Mouse (Mus musculus) intestine, embryonic 15.5 days (tissue): ENCODE data around the gene Pou2f1. TPM values are rescaled to one million over a fixed set of nuclear protein-coding genes. Genes with fewer than 3 reads are reported as not detected.

Experiments used
- ATAC-seq: fragments of 200-750 bp; cut with Nextera tagmentation; 2 replicates; pipeline ENCODE4 v1.8.0; 2017; ENCODE audit warnings: moderate TSS enrichment, moderate library complexity
- H3K27ac ChIP-seq: fragments of 300-500 bp; sonication (generic); 2 replicates; pipeline ENCODE4 v1.5.1; 2015; ENCODE audit warnings: mild to moderate bottlenecking, inconsistent platforms
- H3K27me3 ChIP-seq: fragments of 300-500 bp; sonication (generic); replicated peaks from 2 replicates; pipeline ENCODE4 v1.6.1; 2015; ENCODE audit warnings: inconsistent platforms
- H3K36me3 ChIP-seq: fragments of 300-500 bp; sonication (generic); 2 replicates; pipeline ENCODE4 v1.6.1; 2015; ENCODE audit warnings: inconsistent platforms
- H3K4me1 ChIP-seq: fragments of 300-500 bp; sonication (generic); replicated peaks from 2 replicates; pipeline ENCODE4 v1.6.1; 2015; ENCODE audit warnings: inconsistent platforms
- H3K4me2 ChIP-seq: fragments of 300-500 bp; sonication (generic); replicated peaks from 2 replicates; pipeline ENCODE4 v1.6.1; 2015; ENCODE audit warnings: mild to moderate bottlenecking, inconsistent platforms
- H3K4me3 ChIP-seq: fragments of 300-500 bp; sonication (generic); replicated peaks from 2 replicates; pipeline ENCODE4 v1.5.1; 2015; ENCODE audit warnings: inconsistent platforms
- H3K9ac ChIP-seq: fragments of 300-500 bp; sonication (generic); 2 replicates; pipeline ENCODE4 v1.6.1; 2015; ENCODE audit warnings: inconsistent platforms
- H3K9me3 ChIP-seq: fragments of 300-500 bp; sonication (generic); 2 replicates; pipeline ENCODE4 v1.6.1; 2016; ENCODE audit warnings: inconsistent platforms
- WGBS: fragments of 180-500 bp; shearing (Covaris S2); methylation state at CpG from one replicate; pipeline ENCODE4 v1.1.7; 2015; 5-methylcytosine and 5-hydroxymethylcytosine counted together
- polyA plus RNA-seq: library from polyadenylated mRNA; unstranded; fragments of >200 nt; fragmentation: Nextera tagmentation; extraction: Ambion mirVana; gene quantifications from 2 replicates; pipeline ENCODE4 v1.2.1, GENCODE M21; 2015

Pou2f1 gene
- polyA plus RNA-seq, 1 experiment from 2014 or later = 10.0 TPM

DNA sequence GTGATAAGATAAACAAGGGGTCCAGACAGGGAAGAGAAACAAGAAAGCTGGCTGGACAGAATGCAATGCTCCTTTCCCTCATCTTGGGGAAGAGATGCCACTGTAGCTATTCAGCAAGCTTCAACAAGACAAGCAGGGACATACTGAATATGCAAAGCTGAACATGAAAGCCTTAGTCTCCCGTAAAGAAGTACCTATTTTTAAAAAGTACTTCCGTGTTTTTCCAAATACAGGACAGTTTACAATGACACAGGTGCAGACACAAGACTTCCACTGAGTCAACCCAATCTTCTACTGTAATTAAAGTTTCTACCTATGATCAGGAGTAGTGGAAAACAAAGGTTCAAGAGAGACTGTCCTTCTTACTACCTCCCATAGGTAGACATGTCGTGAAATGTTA is 72.0 kb downstream of the Pou2f1 start:
- H3K27ac ChIP-seq = no peak overlapping the region
- no peaks in the 10 kb centered on the region for H3K36me3 ChIP-seq
- no peaks in the 10 kb centered on the region for H3K4me1 ChIP-seq
- H3K9me3 ChIP-seq = no peaks in the 10 kb centered on the region
- ATAC-seq = no peak
- WGBS = 80% methylated on average over 3 of the region's 3 CpGs
- H3K4me3 ChIP-seq = no peak overlapping the region
- H3K27me3 ChIP-seq = no peaks in the 10 kb centered on the region
- no peak overlapping the region for H3K4me2 ChIP-seq
- no peak overlapping the region for H3K9ac ChIP-seq

DNA sequence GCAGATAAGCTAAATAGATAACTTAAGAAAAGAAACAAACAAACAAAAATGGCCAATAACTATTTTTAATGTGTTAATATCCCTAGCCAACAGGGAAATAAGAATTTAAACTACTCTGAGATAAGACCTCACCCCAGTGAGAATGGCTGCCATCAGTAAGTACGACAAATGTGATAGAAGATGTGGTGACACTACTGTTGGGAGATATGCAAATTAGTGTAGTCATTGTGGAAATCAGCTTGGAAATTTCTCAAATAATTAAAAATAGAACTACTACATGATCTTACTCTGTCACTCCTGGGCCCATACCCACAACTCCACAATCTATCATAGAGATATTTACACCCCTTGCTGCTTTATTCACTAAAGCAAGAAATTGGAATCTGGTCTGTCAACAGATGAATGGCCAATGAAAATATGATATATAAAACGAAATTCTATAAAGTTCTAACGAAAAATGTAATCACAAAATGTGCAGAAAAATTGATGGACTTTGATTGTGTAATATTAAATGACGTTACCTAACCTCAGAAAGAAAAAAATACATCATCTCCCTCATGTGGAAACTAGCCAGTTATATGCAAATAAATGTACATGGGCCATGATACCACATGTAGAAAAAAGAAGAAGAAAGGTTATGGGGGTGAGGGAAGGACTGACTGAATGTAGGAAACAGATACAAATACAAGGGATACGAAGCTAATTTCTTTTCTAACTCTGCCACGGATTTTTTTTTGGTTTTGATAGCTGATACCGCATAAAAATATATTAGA is 74.8 kb downstream of the Pou2f1 start:
- H3K4me2 ChIP-seq = no peak overlapping the region
- H3K9me3 ChIP-seq = no peaks in the 10 kb centered on the region
- no peak overlapping the region for H3K4me3 ChIP-seq
- H3K9ac ChIP-seq = no peak overlapping the region
- no peak overlapping the region for H3K27ac ChIP-seq
- 90% methylated on average over 7 of the region's 7 CpGs for WGBS
- no peaks in the 10 kb centered on the region for H3K4me1 ChIP-seq
- H3K27me3 ChIP-seq = no peaks in the 10 kb centered on the region
- ATAC-seq = no peak
- no peaks in the 10 kb centered on the region for H3K36me3 ChIP-seq

DNA sequence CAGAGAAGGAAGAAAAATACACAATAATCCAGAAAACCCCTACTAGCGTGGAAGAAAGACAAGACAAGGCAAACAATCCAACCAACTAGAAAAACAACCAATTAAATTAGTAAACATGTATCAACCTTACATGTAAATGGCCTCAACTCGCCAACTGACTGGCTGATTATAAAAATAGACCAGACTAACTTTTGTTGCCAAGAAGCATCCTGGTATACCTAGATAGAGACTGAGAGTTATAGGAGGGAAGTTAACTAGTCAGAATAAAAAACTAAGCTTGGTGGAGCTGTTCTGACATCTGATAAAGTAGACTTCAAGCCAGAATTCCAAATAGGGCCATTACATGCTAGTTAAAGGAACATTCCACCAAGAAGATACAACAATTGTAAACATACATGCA is 77.3 kb downstream of the Pou2f1 start:
- Histone ChIP-seq H3K4me2 (no peak overlapping the region), H3K9me3 (no peaks in the 10 kb centered on the region), H3K4me3 (no peak overlapping the region), H3K36me3 (no peaks in the 10 kb centered on the region), H3K27me3 (no peaks in the 10 kb centered on the region), H3K9ac (no peak overlapping the region), H3K4me1 (no peaks in the 10 kb centered on the region), H3K27ac (no peak overlapping the region)
- no peak for ATAC-seq
- WGBS = 92% methylated on average over 2 of the region's 2 CpGs

DNA sequence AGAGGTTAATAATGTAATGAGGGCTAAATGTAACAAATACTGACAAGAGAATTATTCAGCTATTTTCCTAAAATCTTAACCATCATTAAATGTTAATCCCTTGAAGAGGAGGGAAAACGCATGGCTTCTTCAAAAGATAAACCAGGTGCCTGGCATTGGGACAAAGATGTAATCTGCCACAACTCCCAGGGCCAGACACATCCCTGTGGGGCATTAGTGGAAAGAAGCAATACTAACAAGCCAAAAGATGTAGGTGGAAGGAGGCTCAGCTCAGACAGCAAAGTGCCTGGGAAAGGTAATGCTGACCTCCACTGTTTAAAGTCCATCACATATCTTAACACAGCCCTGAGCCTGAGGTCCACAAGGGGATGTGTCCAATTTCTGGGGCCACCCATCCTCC is 80.0 kb downstream of the Pou2f1 start:
- ATAC-seq = no peak
- Histone ChIP-seq H3K36me3 (no peaks in the 10 kb centered on the region), H3K27me3 (no peaks in the 10 kb centered on the region), H3K27ac (no peak overlapping the region), H3K4me3 (no peak overlapping the region), H3K9me3 (no peaks in the 10 kb centered on the region), H3K4me2 (no peak overlapping the region), H3K4me1 (no peaks in the 10 kb centered on the region), H3K9ac (no peak overlapping the region)
- WGBS = 71% methylated on average over 1 of the region's 1 CpGs

DNA sequence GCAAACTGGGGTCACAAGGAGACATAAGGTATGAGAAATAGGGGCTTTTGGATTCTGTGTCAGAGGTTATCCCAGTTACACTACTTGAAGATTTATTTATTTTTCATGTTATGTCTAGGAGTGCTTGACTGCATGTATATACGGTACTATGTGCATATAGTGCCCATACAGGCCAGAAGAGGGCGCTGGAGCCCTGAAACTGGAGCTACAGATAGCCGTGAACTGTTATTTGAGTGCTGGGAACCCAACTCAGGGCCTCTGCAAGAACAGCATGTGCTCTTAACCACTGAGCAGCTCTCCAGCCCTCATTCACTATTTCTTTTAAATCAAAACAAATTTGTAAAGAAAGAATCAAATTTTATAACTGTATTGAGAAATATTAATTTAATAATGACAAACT is 81.5 kb downstream of the Pou2f1 start:
- 72% methylated on average over 3 of the region's 3 CpGs for WGBS

DNA sequence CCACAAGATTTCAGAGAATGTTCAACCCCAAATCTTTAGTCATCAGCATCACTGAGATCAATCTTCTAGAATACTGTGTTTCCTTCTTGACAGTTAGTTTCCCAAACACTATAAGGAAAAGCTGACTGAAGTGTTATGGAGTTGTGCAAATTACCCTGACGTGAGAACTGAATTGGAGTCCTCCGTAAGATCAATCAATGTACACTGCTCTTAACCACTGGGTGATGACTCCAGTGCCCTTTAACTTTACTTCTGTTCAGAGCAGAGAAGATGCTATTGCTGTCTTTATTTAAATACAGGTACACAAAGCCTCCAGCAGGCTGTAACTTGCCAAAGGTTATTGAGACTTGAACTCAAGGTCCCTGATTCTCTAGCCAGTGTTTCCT is 88.1 kb downstream of the Pou2f1 start:
- no peaks in the 10 kb centered on the region for H3K9me3 ChIP-seq
- no peaks in the 10 kb centered on the region for H3K4me1 ChIP-seq
- 85% methylated on average over 2 of the region's 2 CpGs for WGBS

More for the DNA sequence above, 81.5 kb downstream of the Pou2f1 start:
- no peaks in the 10 kb centered on the region for H3K27me3 ChIP-seq
- no peaks in the 10 kb centered on the region for H3K4me1 ChIP-seq
- no peak overlapping the region for H3K4me2 ChIP-seq
- no peak for ATAC-seq
- H3K9me3 ChIP-seq = no peaks in the 10 kb centered on the region
- H3K4me3 ChIP-seq = no peak overlapping the region
- no peaks in the 10 kb centered on the region for H3K36me3 ChIP-seq
- H3K9ac ChIP-seq = no peak overlapping the region
- no peak overlapping the region for H3K27ac ChIP-seq

DNA sequence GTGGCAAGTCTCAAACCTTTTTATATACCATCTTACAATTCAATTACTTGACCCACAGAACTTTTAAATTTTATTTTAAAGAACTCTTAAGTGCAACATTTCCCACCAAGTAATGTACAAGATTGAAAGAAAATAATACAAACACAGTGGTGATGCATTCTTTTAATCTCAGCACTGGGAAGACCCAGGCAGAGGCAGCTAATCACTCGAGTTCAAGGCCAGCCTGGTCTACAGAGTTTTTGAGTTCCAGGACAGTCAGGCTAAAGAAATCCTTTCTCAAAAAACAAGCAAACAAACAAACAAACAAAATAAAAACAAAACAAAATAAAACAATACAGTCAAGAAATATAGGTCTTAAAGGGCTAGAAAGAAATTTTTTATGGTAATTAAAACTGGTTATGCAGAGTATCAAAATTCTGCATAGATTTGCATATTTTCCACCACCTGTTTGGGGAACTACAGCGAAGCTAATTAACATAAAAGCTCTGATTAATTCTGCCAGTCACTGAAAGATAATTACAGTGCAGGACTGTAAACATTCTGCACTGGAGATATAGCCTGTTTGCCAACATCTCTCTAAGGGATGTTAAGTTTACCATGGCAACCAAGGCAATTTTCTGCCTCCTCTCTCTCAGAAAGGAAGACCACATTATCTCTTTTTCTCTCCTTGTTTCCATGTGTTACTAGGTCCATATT is 88.6 kb downstream of the Pou2f1 start:
- ATAC-seq = no peak
- H3K4me2 ChIP-seq = no peak overlapping the region

More for the DNA sequence above, 88.1 kb downstream of the Pou2f1 start:
- peaks cover 2% of the 10 kb centered on the region; the same call in 1 of the 2 replicates for H3K36me3 ChIP-seq
- H3K27ac ChIP-seq = no peak overlapping the region
- no peak overlapping the region for H3K4me2 ChIP-seq
- H3K27me3 ChIP-seq = no peaks in the 10 kb centered on the region
- no peak overlapping the region for H3K4me3 ChIP-seq
- no peak for ATAC-seq
- no peak overlapping the region for H3K9ac ChIP-seq

DNA sequence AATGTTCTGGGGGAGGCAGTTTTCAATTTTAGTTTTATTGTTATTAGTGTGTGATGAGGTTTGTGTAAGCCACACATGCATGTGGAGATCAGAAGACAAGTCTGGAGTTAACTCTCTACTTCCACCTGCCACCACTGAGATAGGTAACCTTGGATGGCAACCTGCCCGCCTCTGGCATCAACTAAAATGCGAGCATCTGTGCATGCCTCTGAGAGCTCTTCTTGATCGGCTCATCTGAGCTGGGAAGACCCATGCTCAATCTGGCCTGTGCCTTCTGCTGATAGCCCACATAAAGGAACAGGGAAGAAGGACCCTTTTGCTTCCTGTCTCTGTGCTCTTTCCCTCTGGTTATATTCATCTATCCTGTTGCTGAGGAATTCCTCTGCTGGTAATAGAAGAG is 93.0 kb downstream of the Pou2f1 start:
- Histone ChIP-seq H3K9me3 (no peaks in the 10 kb centered on the region), H3K27me3 (no peaks in the 10 kb centered on the region), H3K4me3 (no peak overlapping the region), H3K4me2 (no peak overlapping the region), H3K36me3 (peaks cover 2% of the 10 kb centered on the region), H3K9ac (no peak overlapping the region), H3K4me1 (no peaks in the 10 kb centered on the region), H3K27ac (no peak overlapping the region)
- ATAC-seq = no peak
- WGBS = 93% methylated on average over 3 of the region's 3 CpGs

More for the DNA sequence above, 88.6 kb downstream of the Pou2f1 start:
- 84% methylated on average over 2 of the region's 2 CpGs for WGBS
- H3K4me3 ChIP-seq = no peak overlapping the region
- no peaks in the 10 kb centered on the region for H3K9me3 ChIP-seq
- no peaks in the 10 kb centered on the region for H3K4me1 ChIP-seq
- H3K27me3 ChIP-seq = no peaks in the 10 kb centered on the region
- no peak overlapping the region for H3K9ac ChIP-seq
- H3K27ac ChIP-seq = no peak overlapping the region
- peaks cover 2% of the 10 kb centered on the region for H3K36me3 ChIP-seq

DNA sequence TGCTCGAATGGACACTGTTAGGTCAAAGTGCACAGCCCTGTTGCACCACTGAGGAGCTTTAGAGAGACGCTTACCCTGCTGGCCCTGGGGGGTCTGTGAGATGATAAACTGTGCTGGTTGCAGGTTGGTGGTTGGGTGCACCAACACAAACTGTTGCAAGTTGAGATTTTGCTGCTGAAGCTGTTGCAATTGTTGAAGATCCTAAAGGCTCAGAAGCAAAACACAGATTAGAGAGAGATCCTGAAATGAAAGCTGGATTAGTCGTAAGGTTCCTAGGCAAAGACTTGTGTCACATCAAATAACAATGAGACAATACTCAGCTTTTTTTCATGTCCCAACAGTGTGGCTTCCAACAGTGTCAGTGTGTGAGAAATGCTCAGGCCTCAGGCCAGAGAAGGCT is 93.7 kb downstream of the Pou2f1 start:
- H3K27ac ChIP-seq = no peak overlapping the region
- 75% methylated on average over 3 of the region's 3 CpGs for WGBS
- H3K27me3 ChIP-seq = no peaks in the 10 kb centered on the region
- H3K4me3 ChIP-seq = no peak overlapping the region
- no peak for ATAC-seq
- no peaks in the 10 kb centered on the region for H3K4me1 ChIP-seq
- no peak overlapping the region for H3K4me2 ChIP-seq
- H3K9me3 ChIP-seq = no peaks in the 10 kb centered on the region
- no peak overlapping the region for H3K9ac ChIP-seq
- H3K36me3 ChIP-seq = peaks cover 2% of the 10 kb centered on the region

DNA sequence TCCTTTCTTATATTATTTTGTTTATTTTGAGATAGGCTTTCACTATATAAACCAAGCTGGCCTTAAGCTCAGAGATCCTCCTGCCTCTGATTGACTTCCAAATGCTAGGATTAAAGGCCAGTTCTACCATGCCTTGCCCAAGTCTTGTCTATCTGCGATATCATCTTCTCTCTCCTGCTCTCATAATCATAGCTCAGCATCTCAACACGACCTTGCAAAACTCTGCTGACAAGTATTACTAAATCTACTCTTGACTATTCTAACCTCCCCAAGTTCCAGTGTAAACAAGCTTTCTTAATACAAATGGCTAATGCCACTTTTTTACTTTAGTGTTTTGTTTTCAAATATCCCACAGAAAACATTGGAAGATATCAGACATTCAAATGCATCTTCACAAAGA is 94.3 kb downstream of the Pou2f1 start:
- no peak for ATAC-seq
- Histone ChIP-seq H3K4me1 (no peaks in the 10 kb centered on the region), H3K4me2 (no peak overlapping the region), H3K9me3 (no peaks in the 10 kb centered on the region), H3K27ac (no peak overlapping the region), H3K36me3 (peaks cover 2% of the 10 kb centered on the region), H3K9ac (no peak overlapping the region), H3K4me3 (no peak overlapping the region), H3K27me3 (no peaks in the 10 kb centered on the region)
- 84% methylated on average over 2 of the region's 2 CpGs for WGBS

DNA sequence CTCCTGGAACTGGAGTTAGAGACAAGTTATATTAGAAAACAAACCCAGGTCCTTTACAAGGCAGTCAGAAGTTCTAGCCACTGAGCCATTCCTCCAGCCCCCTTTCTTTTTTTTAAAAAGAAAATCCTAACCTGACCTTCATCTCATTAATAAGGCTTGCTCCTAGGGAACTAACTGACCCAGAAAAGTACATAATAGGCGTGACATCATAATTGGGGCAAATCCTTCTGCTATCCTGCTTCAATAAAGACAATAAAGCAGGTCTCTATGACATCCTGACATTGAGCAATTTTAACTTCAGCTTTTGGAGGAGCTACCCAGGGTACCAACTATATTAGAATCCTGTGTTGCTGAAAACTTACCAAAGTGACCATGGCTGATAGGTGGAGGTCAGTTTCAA is 98.9 kb downstream of the Pou2f1 start:
- Histone ChIP-seq H3K4me1 (no peaks in the 10 kb centered on the region), H3K36me3 (no peaks in the 10 kb centered on the region; the same call in 1 of the 2 replicates), H3K9me3 (no peaks in the 10 kb centered on the region), H3K27me3 (no peaks in the 10 kb centered on the region), H3K9ac (no peak overlapping the region), H3K27ac (no peak overlapping the region), H3K4me3 (no peak overlapping the region), H3K4me2 (no peak overlapping the region)
- WGBS = 89% methylated on average over 1 of the region's 1 CpGs
- no peak for ATAC-seq

DNA sequence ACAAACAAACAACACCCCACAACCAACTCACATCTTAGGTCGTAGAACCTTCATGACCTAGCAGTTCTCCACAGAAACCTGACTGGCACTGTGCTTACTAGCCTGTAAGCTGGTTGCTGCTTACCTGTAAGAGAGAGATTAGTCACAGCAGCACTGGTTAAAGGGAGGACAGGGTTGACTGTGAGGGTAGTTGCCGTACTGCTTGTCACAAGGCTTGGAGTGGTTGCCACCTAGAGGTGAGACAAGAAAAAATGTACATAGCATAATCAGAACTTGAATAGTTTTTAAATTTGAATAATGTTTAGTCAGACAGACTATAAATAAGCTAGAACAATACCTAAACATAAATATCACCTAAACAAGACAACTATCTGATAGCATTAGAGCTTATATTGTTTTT is 110.8 kb downstream of the Pou2f1 start:
- no peak overlapping the region for H3K27ac ChIP-seq
- 87% methylated on average over 2 of the region's 2 CpGs for WGBS
- peaks cover 12% of the 10 kb centered on the region; the same call in 1 of the 2 replicates for H3K36me3 ChIP-seq
- no peaks in the 10 kb centered on the region for H3K9me3 ChIP-seq
- no peaks in the 10 kb centered on the region for H3K27me3 ChIP-seq
- H3K4me2 ChIP-seq = no peak overlapping the region
- no peaks in the 10 kb centered on the region for H3K4me1 ChIP-seq
- H3K9ac ChIP-seq = no peak overlapping the region
- ATAC-seq = no peak
- H3K4me3 ChIP-seq = no peak overlapping the region
